Mouse (Mus musculus) testis, adult 2 months (tissue): ENCODE data around the gene Pcmt1. TPM values are rescaled to one million over a fixed set of nuclear protein-coding genes. Genes with fewer than 3 reads are reported as not detected.

Experiments used
- H3K27ac ChIP-seq: fragments of 200-500 bp; 2 replicates; pipeline ENCODE4 v1.5.1; 2012; ENCODE audit warnings: low read depth, low read length; ENCODE audit not compliant: control insufficient read depth, insufficient read depth
- H3K27me3 ChIP-seq: fragments of 200-500 bp; 2 replicates; pipeline ENCODE4 v1.6.1; 2012; ENCODE audit warnings: mild to moderate bottlenecking, low read length, moderate library complexity; ENCODE audit not compliant: control insufficient read depth, insufficient read depth
- H3K36me3 ChIP-seq: fragments of 200-500 bp; 2 replicates; pipeline ENCODE4 v1.6.1; 2012; ENCODE audit warnings: mild to moderate bottlenecking, low read length; ENCODE audit not compliant: control insufficient read depth, insufficient read depth
- H3K4me1 ChIP-seq: fragments of 200-500 bp; 2 replicates; pipeline ENCODE4 v1.6.1; 2012; ENCODE audit warnings: low read length; ENCODE audit not compliant: control insufficient read depth, insufficient read depth
- H3K4me3 ChIP-seq: fragments of 200-500 bp; 2 replicates; pipeline ENCODE4 v1.5.1; 2012; ENCODE audit warnings: low read depth, mild to moderate bottlenecking, low read length, moderate library complexity, mixed read lengths; ENCODE audit not compliant: control insufficient read depth
- CTCF ChIP-seq: fragments of 200-500 bp; IDR thresholded peaks from 2 replicates; pipeline ENCODE4 v1.5.1; 2012; ENCODE audit warnings: low read depth, mild to moderate bottlenecking, inconsistent platforms, low read length, moderate library complexity; ENCODE audit not compliant: control insufficient read depth, insufficient read depth, insufficient replicate concordance
- POLR2A ChIP-seq: fragments of 200-500 bp; IDR thresholded peaks from 2 replicates; pipeline ENCODE4 v1.6.1; 2012; ENCODE audit warnings: low read depth, mild to moderate bottlenecking, inconsistent platforms, low read length, moderate library complexity; ENCODE audit not compliant: control insufficient read depth
- polyA plus RNA-seq: library from polyadenylated mRNA; depleted of rRNA; stranded (reverse); fragments of >200 nt; gene quantifications from 2 replicates; pipeline ENCODE4 v1.2.3, GENCODE M21; 2012

Gene Pcmt1
- polyA plus RNA-seq, 1 experiment = 212 TPM

DNA sequence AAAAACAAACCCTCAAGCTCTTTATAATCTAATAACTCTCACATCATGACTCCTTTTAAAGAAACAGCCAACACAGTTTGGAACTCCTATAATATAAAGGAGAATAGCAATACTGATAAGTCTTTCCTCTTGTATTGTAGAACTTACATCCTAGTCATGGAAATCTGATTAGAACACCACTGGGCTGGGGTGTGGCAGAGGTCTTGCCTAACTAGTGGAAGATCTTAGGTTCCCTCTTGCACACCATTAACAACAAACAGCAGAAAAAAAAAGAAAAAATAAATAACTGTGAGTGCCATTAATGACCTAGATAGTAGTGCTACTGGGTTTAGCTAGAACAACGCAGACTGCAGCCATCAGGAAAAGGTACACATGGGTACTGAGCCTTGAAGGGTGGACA, 16.0 kb downstream of the Pcmt1 start:
- Histone ChIP-seq H3K27me3 (no peaks in the 10 kb centered on the region), H3K4me3 (peak overlapping the region; percentile 59), H3K36me3 (no peaks in the 10 kb centered on the region), H3K4me1 (no peaks in the 10 kb centered on the region; the same call in 1 of the 2 replicates), H3K27ac (no peak overlapping the region)
- TF ChIP-seq CTCF (no peak), POLR2A (no peak)

DNA sequence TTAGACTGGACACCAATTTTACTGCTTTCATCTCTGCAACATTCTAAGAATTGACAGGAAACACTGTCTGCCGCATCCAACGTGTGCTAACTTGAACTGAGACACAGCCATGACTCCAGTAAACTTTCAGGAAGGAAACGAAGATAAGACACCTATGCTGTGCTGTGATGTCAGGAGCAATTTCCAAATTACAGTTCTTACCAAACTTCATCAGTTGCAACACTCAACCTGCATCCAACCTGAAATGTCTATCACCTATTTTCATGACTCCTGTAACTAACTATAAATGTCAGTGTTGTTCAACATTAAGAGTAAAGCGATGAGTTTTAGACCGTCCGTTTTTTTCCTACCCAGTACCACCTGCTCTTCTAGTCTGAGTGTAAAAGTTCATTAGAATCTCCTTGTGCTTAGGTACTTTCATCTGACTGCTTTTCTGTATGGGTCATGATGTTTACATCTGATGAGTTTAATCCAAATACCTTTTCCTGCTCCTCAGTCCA, 16.9 kb downstream of the Pcmt1 start:
- Histone ChIP-seq H3K36me3 (no peaks in the 10 kb centered on the region), H3K4me1 (no peaks in the 10 kb centered on the region; the same call in 1 of the 2 replicates), H3K27ac (no peak overlapping the region), H3K4me3 (peak overlapping the region; percentile 85; the same call in 1 of the 2 replicates), H3K27me3 (no peaks in the 10 kb centered on the region)
- TF ChIP-seq CTCF = no peak
- no peak for TF ChIP-seq POLR2A

DNA sequence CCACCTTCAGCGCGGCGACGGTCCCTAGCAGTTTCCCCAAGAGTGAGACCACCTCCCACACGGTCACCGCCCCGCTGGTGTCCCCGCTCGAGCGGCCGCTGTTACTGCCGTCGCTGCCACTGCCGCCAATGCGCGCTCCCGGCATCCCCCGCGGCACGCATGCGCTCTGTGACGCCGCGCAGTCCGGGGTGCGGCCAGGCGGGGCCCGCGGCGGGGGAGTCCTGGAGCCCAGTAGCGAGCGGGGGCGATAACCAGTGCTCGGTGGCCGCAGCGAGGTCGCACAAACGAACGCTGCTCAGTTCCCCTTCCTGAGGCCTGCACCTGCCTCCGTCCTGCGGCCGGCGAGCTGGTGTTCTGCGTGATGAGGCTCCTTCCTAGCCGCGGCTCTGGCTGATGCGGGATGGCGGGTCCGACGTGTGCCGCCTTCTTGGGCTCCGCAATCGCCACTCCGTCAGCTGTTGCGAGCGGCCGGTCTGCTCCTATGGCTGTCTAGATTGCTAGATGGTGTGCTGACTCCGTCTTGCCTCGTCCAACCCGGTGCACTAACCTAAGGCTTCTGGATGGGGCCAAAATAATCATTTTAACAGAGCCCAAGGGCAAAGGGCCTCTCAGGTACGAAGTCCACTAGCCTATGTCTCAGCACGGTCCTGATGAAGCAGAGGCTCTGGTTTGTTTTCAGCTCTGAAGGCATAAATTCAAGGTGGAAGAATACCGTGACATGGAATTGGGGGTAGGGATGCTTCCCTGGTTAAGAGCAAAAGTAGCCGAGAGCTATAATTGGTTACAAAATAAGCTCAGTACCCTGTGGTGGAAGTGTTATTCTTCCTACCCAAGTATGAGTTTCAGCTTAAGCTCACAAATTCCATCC, 17.5 kb downstream of the Pcmt1 start:
- peak overlapping the region; percentile 85 for H3K4me3 ChIP-seq
- no peaks in the 10 kb centered on the region for H3K27me3 ChIP-seq
- peak overlapping the region; percentile 91 for H3K27ac ChIP-seq
- TF ChIP-seq CTCF (no peak), POLR2A (peak; percentile 94)
- no peaks in the 10 kb centered on the region for H3K36me3 ChIP-seq
- H3K4me1 ChIP-seq = no peaks in the 10 kb centered on the region; the same call in 1 of the 2 replicates

DNA sequence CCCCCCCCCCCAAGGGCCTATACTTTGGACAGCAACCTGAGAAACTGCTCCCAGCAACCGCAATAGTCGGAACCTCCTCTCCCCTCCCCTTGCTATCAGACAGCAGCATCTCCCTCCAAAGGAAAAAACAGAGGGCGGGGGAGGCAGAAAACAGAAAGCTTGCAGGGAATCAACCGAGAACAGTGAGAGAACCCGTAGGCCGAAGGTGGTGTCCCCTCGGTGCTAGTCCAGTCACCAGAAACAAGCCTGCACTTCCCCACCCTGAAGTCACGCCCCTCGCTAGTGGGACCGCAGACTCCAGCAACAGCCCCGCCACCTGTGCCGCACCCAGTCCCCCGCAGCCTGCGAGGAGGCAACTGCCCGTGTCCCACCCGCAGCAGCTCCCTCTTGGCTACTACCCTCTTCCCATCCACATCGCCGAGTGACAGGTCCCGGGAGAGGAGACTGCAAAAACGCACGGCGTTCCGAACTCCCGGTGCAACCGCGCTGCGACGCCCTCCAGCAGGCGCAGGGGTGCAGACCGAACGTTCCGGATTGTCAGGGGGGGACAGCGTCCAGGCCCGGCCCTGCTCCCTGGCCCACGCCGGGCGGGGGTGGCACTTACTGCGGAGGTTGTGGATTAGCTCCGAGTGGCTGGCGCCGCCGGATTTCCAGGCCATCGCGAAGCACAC, 18.3 kb downstream of the Pcmt1 start:
- Histone ChIP-seq H3K4me3 (peak overlapping the region; percentile 85), H3K27ac (peak overlapping the region; percentile 91), H3K36me3 (no peaks in the 10 kb centered on the region), H3K27me3 (no peaks in the 10 kb centered on the region), H3K4me1 (no peaks in the 10 kb centered on the region; the same call in 1 of the 2 replicates)
- TF ChIP-seq POLR2A (no peak), CTCF (no peak)

DNA sequence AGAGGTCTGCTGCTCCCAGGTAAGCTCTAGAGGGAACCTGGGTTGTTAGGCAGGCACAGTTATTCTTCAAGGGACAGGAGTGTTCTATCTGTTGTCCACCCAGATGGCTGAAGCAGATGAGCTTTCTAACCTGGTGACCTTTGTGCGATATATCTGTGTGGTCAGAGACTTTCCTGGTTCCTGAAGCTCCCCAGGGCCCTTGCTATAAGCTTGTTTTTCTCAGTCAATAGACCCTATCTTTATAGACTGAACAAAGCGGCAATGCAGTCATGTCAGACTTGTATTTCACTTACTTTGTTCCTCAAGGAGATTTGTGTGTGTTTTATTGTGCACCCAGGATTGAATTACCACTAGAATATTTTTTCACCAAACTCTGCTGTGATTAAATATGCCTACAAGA, 29.9 kb downstream of the Pcmt1 start:
- Histone ChIP-seq H3K27me3 (no peaks in the 10 kb centered on the region), H3K4me1 (no peaks in the 10 kb centered on the region), H3K27ac (no peak overlapping the region), H3K36me3 (no peaks in the 10 kb centered on the region), H3K4me3 (no peak overlapping the region)
- TF ChIP-seq CTCF (no peak), POLR2A (no peak)

DNA sequence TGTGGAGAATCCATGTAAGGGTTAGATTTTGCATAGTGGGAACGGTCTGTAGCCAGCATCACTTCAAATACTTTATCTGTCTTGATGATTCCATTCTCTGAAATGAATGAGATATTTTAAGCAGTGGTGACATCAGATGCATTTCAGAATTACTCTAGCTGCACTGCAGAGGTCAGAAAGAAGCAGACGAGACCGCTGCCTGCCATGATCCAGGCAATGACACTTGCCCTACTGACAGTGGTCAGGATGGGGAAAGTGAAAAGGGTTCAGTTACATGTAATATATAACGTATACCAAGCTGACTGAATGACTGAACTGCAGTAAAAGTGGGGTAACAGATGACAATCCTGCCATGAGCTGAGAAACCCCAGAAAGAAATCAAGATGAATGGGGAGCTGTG, 31.9 kb downstream of the Pcmt1 start:
- no peaks in the 10 kb centered on the region for H3K36me3 ChIP-seq
- no peak overlapping the region for H3K27ac ChIP-seq
- H3K27me3 ChIP-seq = no peaks in the 10 kb centered on the region
- TF ChIP-seq CTCF = no peak
- H3K4me3 ChIP-seq = no peak overlapping the region
- H3K4me1 ChIP-seq = no peaks in the 10 kb centered on the region

DNA sequence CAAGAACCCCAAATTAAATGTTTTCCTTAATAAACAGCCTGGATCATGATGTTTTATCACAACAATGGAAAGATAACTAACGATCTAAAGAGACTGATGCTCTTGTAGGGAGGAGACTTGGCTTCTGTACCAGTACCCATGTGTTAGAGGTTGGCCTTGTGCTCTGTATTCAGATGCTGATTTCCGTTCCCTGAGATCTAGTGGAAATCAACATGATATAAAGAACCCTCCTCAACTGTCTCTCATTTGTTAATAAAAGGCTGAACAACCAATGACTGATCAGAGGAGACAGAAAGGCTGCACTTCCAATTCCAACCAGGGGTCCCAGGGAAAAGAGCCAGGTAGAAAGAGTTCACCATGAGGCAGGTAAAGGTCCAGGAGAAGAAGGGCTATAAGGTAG, 35.0 kb downstream of the Pcmt1 start:
- H3K36me3 ChIP-seq = peaks cover 1% of the 10 kb centered on the region
- no peaks in the 10 kb centered on the region for H3K4me1 ChIP-seq
- H3K4me3 ChIP-seq = no peak overlapping the region
- TF ChIP-seq CTCF (no peak), POLR2A (no peak)
- no peak overlapping the region for H3K27ac ChIP-seq
- no peaks in the 10 kb centered on the region for H3K27me3 ChIP-seq
